Mouse (Mus musculus) midbrain, embryonic 13.5 days (tissue): Measurements from ENCODE around the gene Emilin3. TPM values are rescaled to one million over a fixed set of nuclear protein-coding genes. Genes with fewer than 3 reads are reported as not detected.
"Not testable (repeated sequence)": the region's sequence is repeated elsewhere in the genome, so short reads cannot be mapped to it uniquely, and the experiment has no call there.

Experiments used
- ATAC-seq: fragments of 200-750 bp; cut with Nextera tagmentation; 2 replicates; pipeline ENCODE4 v1.8.0; 2017; ENCODE audit warnings: mild to moderate bottlenecking, moderate TSS enrichment, moderate library complexity
- H3K27ac ChIP-seq: fragments of 300-500 bp; sonication (generic); 2 replicates; pipeline ENCODE4 v1.5.1; 2015; ENCODE audit warnings: inconsistent platforms, mild to moderate bottlenecking, moderate library complexity
- H3K27me3 ChIP-seq: fragments of 300-500 bp; sonication (generic); 2 replicates; pipeline ENCODE4 v1.6.1; 2015; ENCODE audit warnings: mild to moderate bottlenecking, inconsistent platforms
- H3K36me3 ChIP-seq: fragments of 300-500 bp; sonication (generic); 2 replicates; pipeline ENCODE4 v1.6.1; 2015; ENCODE audit warnings: mild to moderate bottlenecking, inconsistent platforms
- H3K4me1 ChIP-seq: fragments of 300-500 bp; sonication (generic); replicated peaks from 2 replicates; pipeline ENCODE4 v1.6.1; 2015; ENCODE audit warnings: inconsistent platforms
- H3K4me2 ChIP-seq: fragments of 300-500 bp; sonication (generic); replicated peaks from 2 replicates; pipeline ENCODE4 v1.6.1; 2015; ENCODE audit warnings: moderate library complexity, mild to moderate bottlenecking, inconsistent platforms
- H3K4me3 ChIP-seq: fragments of 300-500 bp; sonication (generic); replicated peaks from 2 replicates; pipeline ENCODE4 v1.5.1; 2015; ENCODE audit warnings: mild to moderate bottlenecking, inconsistent platforms
- H3K9ac ChIP-seq: fragments of 300-500 bp; sonication (generic); replicated peaks from 2 replicates; pipeline ENCODE4 v1.6.1; 2015; ENCODE audit warnings: mild to moderate bottlenecking, inconsistent platforms
- H3K9me3 ChIP-seq: fragments of 300-500 bp; sonication (generic); 2 replicates; pipeline ENCODE4 v1.6.1; 2016; ENCODE audit warnings: mild to moderate bottlenecking, inconsistent platforms
- WGBS: fragments of 180-500 bp; shearing (Covaris S2); methylation state at CpG from one replicate; pipeline ENCODE4 v1.1.7; 2015; 5-methylcytosine and 5-hydroxymethylcytosine counted together
- polyA plus RNA-seq: library from polyadenylated mRNA; unstranded; fragments of >200 nt; fragmentation: Nextera tagmentation; extraction: Ambion mirVana; gene quantifications from 2 replicates; pipeline ENCODE4 v1.2.1, GENCODE M21; 2015

Gene Emilin3
- polyA plus RNA-seq, result 0.98 and 1.2 TPM in 2 replicates

DNA sequence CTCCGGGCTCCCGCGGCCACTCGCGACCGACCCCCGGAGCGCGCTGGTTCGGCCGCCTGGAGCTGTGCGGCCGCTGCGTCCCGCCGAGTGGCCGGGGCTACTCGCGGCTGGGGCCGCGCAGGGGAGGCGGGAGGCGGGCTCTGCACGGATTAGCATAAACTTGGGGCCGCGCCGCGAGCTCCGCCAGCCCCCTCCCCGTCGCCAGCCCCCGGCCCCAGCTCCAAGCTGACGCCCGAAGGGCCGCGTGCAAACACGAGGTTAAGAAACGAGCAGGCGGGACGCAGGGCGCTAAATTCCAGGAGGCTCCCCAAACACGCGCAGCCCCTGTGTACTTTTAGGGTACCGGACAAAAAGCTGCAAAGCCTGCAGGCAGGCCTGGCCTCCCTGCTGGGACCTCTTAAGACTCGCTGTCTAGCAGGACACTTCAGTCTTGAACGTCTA, at the start of gene Emilin3:
Gene Emilin3, minus strand, starts transcription at position 98 of the 441 bp plus-strand sequence.
- peak within 1 kb of the TSS; percentile 51 for H3K4me3 ChIP-seq

GRCm38 (mm10) chr2:160960956-160961646, 49.0 kb upstream of the Emilin3 start:
- Histone ChIP-seq H3K27ac (no peak overlapping the region), H3K27me3 (no peaks in the 10 kb centered on the region), H3K4me1 (no peaks in the 10 kb centered on the region), H3K4me2 (no peak overlapping the region), H3K9ac (no peak overlapping the region), H3K36me3 (peaks cover 74% of the 10 kb centered on the region), H3K4me3 (no peak overlapping the region), H3K9me3 (no peaks in the 10 kb centered on the region)
- no peak for ATAC-seq
- WGBS, result 96% methylated on average over 6 of the region's 6 CpGs

More for the DNA sequence above, at the start of gene Emilin3:
- Histone ChIP-seq H3K4me1 (peaks cover 26% of the 10 kb centered on the region), H3K9me3 (no peaks in the 10 kb centered on the region), H3K36me3 (no peaks in the 10 kb centered on the region), H3K4me2 (peak within 1 kb of the TSS; percentile 88), H3K9ac (peak within 1 kb of the TSS; percentile 61), H3K27me3 (peaks cover 56% of the 10 kb centered on the region), H3K27ac (no peak within 1 kb of the TSS)
- ATAC-seq, result peak; percentile 64
- WGBS, result under 1% methylated on average over 46 of the region's 46 CpGs

DNA sequence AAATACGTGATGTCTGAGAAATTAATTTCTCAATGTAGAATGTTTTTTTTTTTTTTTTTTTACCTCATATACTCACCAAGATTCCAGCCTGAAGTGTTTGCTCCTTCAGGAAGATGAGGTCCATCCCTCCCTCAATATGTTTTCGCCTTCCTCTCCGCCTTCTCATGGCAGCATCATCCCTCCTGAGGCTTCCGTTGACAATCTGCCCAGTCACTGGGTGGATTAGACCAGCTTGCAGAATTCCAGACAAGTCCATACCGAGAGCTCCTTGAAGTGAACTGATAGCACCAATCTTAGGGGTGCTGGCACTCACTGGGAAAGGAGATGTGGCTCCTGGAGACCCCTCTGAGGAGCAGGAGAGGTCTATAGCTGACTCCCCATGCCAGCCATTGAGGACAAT, 47.8 kb upstream of the Emilin3 start:
- Histone ChIP-seq H3K4me1 (no peaks in the 10 kb centered on the region), H3K9ac (no peak overlapping the region), H3K9me3 (no peaks in the 10 kb centered on the region), H3K27me3 (no peaks in the 10 kb centered on the region), H3K4me3 (no peak overlapping the region), H3K27ac (no peak overlapping the region), H3K36me3 (peaks cover 74% of the 10 kb centered on the region), H3K4me2 (no peak overlapping the region)
- 92% methylated on average over 5 of the region's 5 CpGs for WGBS
- ATAC-seq, result no peak

DNA sequence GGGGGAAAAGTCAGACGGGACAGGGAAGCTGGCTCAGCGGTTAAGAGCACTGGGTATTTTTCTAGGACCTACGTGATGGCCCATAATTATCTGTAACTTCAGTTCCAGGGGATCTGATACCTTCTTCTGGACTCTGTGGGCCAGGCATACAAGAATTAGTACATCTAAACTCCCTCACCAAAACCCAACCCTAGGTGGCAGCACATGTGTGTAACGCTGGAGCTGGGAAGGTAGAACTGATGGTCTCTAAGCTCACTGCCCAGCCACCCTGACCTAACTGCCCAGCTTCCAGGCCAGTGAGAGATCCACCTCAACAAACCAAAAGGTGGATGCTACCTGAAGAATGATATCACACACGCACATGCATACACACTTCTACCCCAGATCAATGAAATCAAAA, 46.6 kb upstream of the Emilin3 start:
- H3K36me3 ChIP-seq, result peaks cover 76% of the 10 kb centered on the region
- no peak overlapping the region for H3K27ac ChIP-seq
- H3K27me3 ChIP-seq, result no peaks in the 10 kb centered on the region
- no peak overlapping the region for H3K9ac ChIP-seq
- no peak overlapping the region for H3K4me3 ChIP-seq
- no peak overlapping the region for H3K4me2 ChIP-seq
- H3K4me1 ChIP-seq, result no peaks in the 10 kb centered on the region
- ATAC-seq, result 0 out of 2 replicates have a peak, but pooled peaks have one; percentile 30
- 89% methylated on average over 5 of the region's 5 CpGs for WGBS
- H3K9me3 ChIP-seq, result no peaks in the 10 kb centered on the region

DNA sequence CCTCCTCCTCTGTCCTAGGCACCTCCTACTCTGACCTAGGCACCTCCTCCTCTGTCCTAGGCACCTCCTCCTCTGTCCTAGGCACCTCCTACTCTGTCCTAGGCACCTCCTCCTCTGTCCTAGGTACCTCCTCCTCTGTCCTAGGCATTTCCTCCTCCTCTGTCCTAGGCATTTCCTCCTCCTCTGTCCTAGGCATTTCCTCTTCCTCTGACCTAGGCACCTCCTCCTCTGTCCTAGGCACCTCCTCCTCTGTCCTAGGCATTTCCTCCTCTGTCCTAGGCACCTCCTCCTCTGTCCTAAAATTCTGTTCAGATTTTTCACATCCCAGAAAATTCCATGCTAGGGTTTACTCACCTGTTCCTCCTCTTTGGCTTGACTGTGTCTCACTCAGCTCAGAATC, 45.7 kb upstream of the Emilin3 start:
- not testable (repeated sequence) for H3K4me3 ChIP-seq, H3K9me3 ChIP-seq, H3K27ac ChIP-seq, H3K4me1 ChIP-seq, ATAC-seq, H3K9ac ChIP-seq, H3K4me2 ChIP-seq, H3K27me3 ChIP-seq
- H3K36me3 ChIP-seq, result peaks cover 78% of the 10 kb centered on the region

DNA sequence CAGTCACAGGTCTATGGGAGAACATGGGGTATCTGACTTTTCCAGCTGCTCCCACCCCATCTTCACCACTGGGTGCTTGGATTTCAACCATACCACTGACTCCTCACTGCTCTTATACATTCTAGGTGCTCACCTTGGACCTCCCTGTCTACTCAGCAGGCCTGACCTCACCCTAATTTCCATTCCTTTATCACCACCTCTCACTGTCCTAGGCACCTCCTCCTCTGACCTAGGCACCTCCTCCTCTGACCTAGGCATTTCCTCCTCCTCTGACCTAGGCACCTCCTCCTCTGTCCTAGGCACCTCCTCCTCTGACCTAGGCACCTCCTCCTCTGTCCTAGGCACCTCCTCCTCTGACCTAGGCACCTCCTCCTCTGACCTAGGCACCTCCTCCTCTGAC, 45.2 kb upstream of the Emilin3 start:
- peaks cover 80% of the 10 kb centered on the region for H3K36me3 ChIP-seq
- not testable (repeated sequence) for H3K4me3 ChIP-seq, H3K4me2 ChIP-seq, H3K27me3 ChIP-seq, H3K9me3 ChIP-seq, H3K27ac ChIP-seq, ATAC-seq, H3K9ac ChIP-seq, H3K4me1 ChIP-seq

DNA sequence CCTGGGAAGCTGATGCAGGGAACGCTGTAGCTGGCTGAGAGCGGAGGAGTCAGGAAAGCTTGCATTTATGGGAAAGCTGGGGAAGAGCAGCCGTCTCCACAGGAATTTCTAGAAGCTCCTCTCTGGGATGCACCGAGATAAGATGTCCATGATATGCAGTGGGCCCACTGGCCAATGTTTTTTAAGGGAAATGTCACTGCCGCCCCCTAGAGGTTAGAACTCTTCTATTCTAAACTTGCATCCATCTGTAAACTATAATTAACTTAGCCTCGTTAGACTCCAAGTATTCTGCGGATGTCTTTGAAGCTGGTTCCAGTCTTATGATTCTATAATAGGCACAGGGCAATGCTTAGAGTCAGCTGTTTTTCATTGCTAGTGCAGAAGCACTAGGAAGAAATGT, 43.2 kb upstream of the Emilin3 start:
- no peaks in the 10 kb centered on the region for H3K27me3 ChIP-seq
- 80% methylated on average over 7 of the region's 7 CpGs for WGBS
- ATAC-seq, result no peak
- no peaks in the 10 kb centered on the region for H3K4me1 ChIP-seq
- no peak overlapping the region for H3K4me3 ChIP-seq
- no peak overlapping the region for H3K4me2 ChIP-seq
- H3K9me3 ChIP-seq, result no peaks in the 10 kb centered on the region
- H3K9ac ChIP-seq, result no peak overlapping the region
- H3K27ac ChIP-seq, result no peak overlapping the region
- peaks cover 80% of the 10 kb centered on the region for H3K36me3 ChIP-seq

DNA sequence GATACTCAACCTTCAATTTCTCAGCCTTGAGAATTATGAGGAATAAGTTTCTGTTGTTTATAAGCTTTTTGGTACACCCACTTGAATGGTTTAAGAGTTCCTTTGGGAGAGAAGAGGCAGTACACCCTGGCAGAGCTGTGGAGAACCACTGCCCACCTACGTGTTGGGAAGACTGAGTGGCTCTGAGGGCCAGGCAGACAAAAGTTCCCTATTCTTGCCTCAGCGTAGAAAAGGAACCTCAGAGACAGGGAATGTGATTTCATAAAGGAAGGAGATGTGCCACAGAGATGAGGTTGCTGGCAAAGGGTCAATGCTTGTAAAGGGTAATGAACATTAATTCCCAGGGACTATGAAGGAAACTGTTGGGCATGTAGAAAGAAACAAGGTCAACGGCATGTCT, 42.4 kb upstream of the Emilin3 start:
- no peaks in the 10 kb centered on the region for H3K4me1 ChIP-seq
- 93% methylated on average over 3 of the region's 3 CpGs for WGBS
- no peak overlapping the region for H3K4me3 ChIP-seq
- H3K9ac ChIP-seq, result no peak overlapping the region
- peaks cover 82% of the 10 kb centered on the region for H3K36me3 ChIP-seq
- ATAC-seq, result no peak
- H3K9me3 ChIP-seq, result no peaks in the 10 kb centered on the region
- no peaks in the 10 kb centered on the region for H3K27me3 ChIP-seq
- H3K4me2 ChIP-seq, result no peak overlapping the region
- no peak overlapping the region for H3K27ac ChIP-seq

- 85% methylated on average over 7 of the region's 7 CpGs for WGBS
- ATAC-seq, result no peak
Measured at GRCm38 (mm10) chr2:160953131-160953873, 41.2 kb upstream of the Emilin3 start.

GRCm38 (mm10) chr2:160951595-160951994, 39.5 kb upstream of the Emilin3 start:
- Histone ChIP-seq H3K9ac (no peak overlapping the region), H3K4me2 (no peak overlapping the region), H3K36me3 (peaks cover 86% of the 10 kb centered on the region), H3K4me3 (no peak overlapping the region), H3K27me3 (no peaks in the 10 kb centered on the region), H3K27ac (no peak overlapping the region), H3K9me3 (no peaks in the 10 kb centered on the region), H3K4me1 (no peaks in the 10 kb centered on the region)
- WGBS, result 86% methylated on average over 4 of the region's 4 CpGs
- no peak for ATAC-seq

More at GRCm38 (mm10) chr2:160953131-160953873, 41.2 kb upstream of the Emilin3 start:
- Histone ChIP-seq H3K4me3 (no peak overlapping the region), H3K27ac (no peak overlapping the region), H3K36me3 (peaks cover 87% of the 10 kb centered on the region), H3K4me1 (no peaks in the 10 kb centered on the region), H3K27me3 (no peaks in the 10 kb centered on the region), H3K4me2 (no peak overlapping the region), H3K9ac (no peak overlapping the region), H3K9me3 (no peaks in the 10 kb centered on the region)

DNA sequence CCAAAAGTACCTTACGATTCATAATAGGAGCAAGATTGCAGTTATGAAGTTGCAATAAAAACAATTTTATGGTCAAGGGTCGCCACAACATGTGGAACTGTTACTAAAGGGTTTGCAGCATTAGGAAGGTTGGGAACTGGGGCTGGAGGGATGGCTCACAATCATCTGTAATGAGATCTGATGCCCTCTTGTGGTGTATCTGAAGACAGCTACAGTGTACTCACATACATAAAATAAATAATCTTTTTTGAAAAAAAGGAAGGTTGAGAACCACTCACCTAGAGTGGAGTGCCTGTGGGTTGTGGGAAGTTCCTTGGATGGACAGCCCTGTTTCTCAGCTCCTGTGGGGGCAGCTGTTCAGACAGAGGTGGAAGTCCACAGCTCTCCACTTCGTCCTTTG, 30.3 kb upstream of the Emilin3 start:
- H3K36me3 ChIP-seq, result peaks cover 20% of the 10 kb centered on the region
- 66% methylated on average over 3 of the region's 3 CpGs for WGBS
- no peak overlapping the region for H3K27ac ChIP-seq
- H3K4me2 ChIP-seq, result no peak overlapping the region
- H3K9me3 ChIP-seq, result no peaks in the 10 kb centered on the region
- no peaks in the 10 kb centered on the region for H3K27me3 ChIP-seq
- no peaks in the 10 kb centered on the region for H3K4me1 ChIP-seq
- no peak overlapping the region for H3K4me3 ChIP-seq
- no peak overlapping the region for H3K9ac ChIP-seq
- no peak for ATAC-seq

DNA sequence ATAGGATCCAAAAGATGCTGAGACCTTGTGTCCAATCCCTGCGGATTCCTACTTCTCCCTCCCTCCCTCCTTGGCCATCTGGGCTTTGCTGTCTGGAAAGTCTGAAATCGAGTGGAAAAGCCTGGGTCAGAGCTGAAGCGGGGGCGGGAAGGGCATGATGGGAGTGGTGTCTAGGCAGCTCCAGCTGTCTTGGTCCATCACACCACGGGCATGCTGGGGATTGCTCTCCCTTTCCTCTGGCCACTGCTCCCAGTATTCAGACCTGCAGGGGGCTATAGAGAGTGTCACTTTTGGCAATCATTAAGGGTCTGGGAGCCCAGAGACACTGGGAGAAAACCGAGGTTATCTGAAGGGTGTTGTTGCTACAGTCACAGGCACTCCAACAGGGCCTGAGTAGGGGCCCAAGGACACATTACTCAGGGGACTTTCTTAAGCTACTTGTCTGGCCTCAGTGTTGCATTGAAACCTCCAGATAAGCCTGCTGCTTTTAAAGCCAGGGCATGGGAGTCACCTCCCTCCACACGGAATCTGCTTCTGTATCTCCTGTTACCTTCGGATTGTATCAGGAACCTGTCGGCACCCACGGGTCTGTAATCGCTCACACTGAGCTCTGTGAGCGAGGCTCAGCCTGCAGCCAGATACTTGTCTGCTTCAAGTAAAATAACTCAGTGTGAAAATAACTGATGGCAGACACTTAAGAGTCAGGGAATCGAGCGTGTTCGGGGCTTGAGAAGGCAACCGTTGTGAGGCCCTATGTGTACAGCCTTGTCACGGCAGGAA, 29.0 kb upstream of the Emilin3 start:
- H3K4me2 ChIP-seq, result no peak overlapping the region
- H3K27ac ChIP-seq, result no peak overlapping the region
- H3K9ac ChIP-seq, result no peak overlapping the region
- no peaks in the 10 kb centered on the region for H3K4me1 ChIP-seq
- H3K27me3 ChIP-seq, result no peaks in the 10 kb centered on the region
- WGBS, result 75% methylated on average over 17 of the region's 17 CpGs
- H3K36me3 ChIP-seq, result peaks cover 14% of the 10 kb centered on the region
- no peaks in the 10 kb centered on the region for H3K9me3 ChIP-seq
- no peak for ATAC-seq
- H3K4me3 ChIP-seq, result no peak overlapping the region
